Mouse (Mus musculus): ENCODE measurements at regions not wholly inside any gene's neighbourhood (a gene's known extent, or its start where the extent isn't known, plus 50 kb on each side); places are given as distances from the start of the nearest gene placed in this dataset.

DNA sequence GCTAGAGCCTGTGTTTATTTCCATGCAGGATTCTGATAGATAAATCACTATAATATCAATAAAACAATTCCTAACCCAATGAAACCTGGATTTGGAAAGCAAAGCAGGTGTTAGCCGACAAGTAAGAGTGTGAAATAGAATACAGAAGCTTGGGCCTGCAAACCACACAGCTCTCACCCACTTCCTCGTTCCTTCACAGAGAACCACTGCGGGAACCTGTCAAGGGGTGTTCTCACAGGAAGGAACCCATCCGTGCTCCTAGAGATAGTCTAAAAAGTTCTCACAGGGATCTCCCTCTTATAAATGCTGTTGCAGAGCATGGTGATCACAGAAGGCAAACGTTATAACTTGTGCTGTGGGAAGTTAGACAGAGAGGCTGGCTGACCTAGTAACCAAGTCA is 291.7 kb upstream of the Spred2 start:
- TF ChIP-seq CTCF (IDR thresholded peaks at IDR 0.05; ENCODE audit: low read depth) (no peak), EP300 (IDR thresholded peaks at IDR 0.05; ENCODE audit: low read depth) (no peak)

Measured in liver, embryonic 14.5 days (tissue).